ENCODE assay signal across 8 mouse cellular contexts in genomic region chr9:115088295-115088993, GRCm38 (mm10).
DNase-seq lines count a peak whose midpoint lies in the region; ATAC-seq and TF ChIP-seq lines count a peak whose summit lies in the region.

No protein-coding gene starts in this region.

- H3K27ac ChIP-seq in cortical plate, adult 2 months (ENCODE audit: insufficient read depth, low read length): no peak overlapping the region
- H3K27ac ChIP-seq in hindbrain, embryonic 15.5 days (replicated peaks): 0 out of 2 replicates have a peak overlapping the region, but pooled peaks have one; percentile 14

- peaks cover 4% of the 10 kb centered on the region; the same call in 1 of the 2 replicates for H3K36me3 ChIP-seq in hindbrain, embryonic 15.5 days

- H3K4me3 ChIP-seq in cortical plate, adult 2 months (ENCODE audit: insufficient read depth, low read length): no peak overlapping the region
- H3K4me3 ChIP-seq in hindbrain, embryonic 15.5 days: no peak overlapping the region

- TF ChIP-seq CTCF in cortical plate, adult 2 months (IDR thresholded peaks at IDR 0.05; ENCODE audit: extremely low read depth, insufficient read depth, low read length): peak; percentile 90

- H3K9ac ChIP-seq in hindbrain, embryonic 15.5 days: no peak overlapping the region

- no peak for TF ChIP-seq POLR2A in cortical plate, adult 2 months (IDR thresholded peaks at IDR 0.05; ENCODE audit: extremely low read depth, insufficient read depth, low read length)

- 24% methylated on average over 17 of the region's 17 CpGs for WGBS in hindbrain, embryonic 15.5 days

- no peaks in the 10 kb centered on the region for H3K4me1 ChIP-seq in cortical plate, adult 2 months (ENCODE audit: control insufficient read depth, insufficient read depth, low read length)
- peaks cover 8% of the 10 kb centered on the region for H3K4me1 ChIP-seq in hindbrain, embryonic 15.5 days (replicated peaks)

- peak; percentile 93 for ATAC-seq in hindbrain, embryonic 15.5 days (ENCODE audit: low FRiP score, low read depth)

- no peaks in the 10 kb centered on the region for H3K27me3 ChIP-seq in hindbrain, embryonic 15.5 days

- peak; percentile 38 to 50 for DNase-seq in adrenal gland, adult 18-20 months (ENCODE audit: low spot score in 2 of 2)
- peak; percentile 40 to 43 for DNase-seq in gastrocnemius, adult 8-10 months (ENCODE audit: low spot score in 2 of 2)
- DNase-seq in layer of hippocampus, postnatal 25 days (ENCODE audit: extremely low spot score in 1 of 2, low spot score in 1 of 2): peak; percentile 39 to 56
- DNase-seq in lung, postnatal 25 days (ENCODE audit: low spot score): peak; percentile 78
- DNase-seq in right cerebral cortex, adult 2 months (ENCODE audit: low spot score in 2 of 2): peak; percentile 65 to 72
- peak; percentile 75 for DNase-seq in yolk sac, embryonic 10.5 days (ENCODE audit: low spot score)

- no peaks in the 10 kb centered on the region for H3K9me3 ChIP-seq in hindbrain, embryonic 15.5 days

- H3K4me2 ChIP-seq in hindbrain, embryonic 15.5 days: peak overlapping the region; percentile 35
